Mouse (Mus musculus): ENCODE results near the gene A430078G23Rik.

- TF ChIP-seq CTCF (IDR thresholded peaks at IDR 0.05; ENCODE audit: borderline replicate concordance, insufficient read depth, low read depth, low read length) (no peak), POLR2A (IDR thresholded peaks at IDR 0.05; ENCODE audit: borderline replicate concordance, insufficient read depth, low read length) (no peak)
Observed at GRCm38 (mm10) chr8:3412816-3413215, 59.6 kb downstream of the A430078G23Rik start.
